Mouse (Mus musculus) lung, adult 2 months (tissue): Measurements from ENCODE around the gene Sema4g.

Experiments used
- CTCF ChIP-seq: fragments of 200-500 bp; IDR thresholded peaks from 2 replicates; pipeline ENCODE4 v1.5.1; 2011; ENCODE audit warnings: mild to moderate bottlenecking, low read length, control low read depth; ENCODE audit not compliant: insufficient read depth
- POLR2A ChIP-seq: fragments of 200-500 bp; IDR thresholded peaks from 2 replicates; pipeline ENCODE4 v1.6.1; 2011; ENCODE audit warnings: low read depth, mild to moderate bottlenecking, control low read depth, low read length, borderline replicate concordance; ENCODE audit errors: extremely low read depth

DNA sequence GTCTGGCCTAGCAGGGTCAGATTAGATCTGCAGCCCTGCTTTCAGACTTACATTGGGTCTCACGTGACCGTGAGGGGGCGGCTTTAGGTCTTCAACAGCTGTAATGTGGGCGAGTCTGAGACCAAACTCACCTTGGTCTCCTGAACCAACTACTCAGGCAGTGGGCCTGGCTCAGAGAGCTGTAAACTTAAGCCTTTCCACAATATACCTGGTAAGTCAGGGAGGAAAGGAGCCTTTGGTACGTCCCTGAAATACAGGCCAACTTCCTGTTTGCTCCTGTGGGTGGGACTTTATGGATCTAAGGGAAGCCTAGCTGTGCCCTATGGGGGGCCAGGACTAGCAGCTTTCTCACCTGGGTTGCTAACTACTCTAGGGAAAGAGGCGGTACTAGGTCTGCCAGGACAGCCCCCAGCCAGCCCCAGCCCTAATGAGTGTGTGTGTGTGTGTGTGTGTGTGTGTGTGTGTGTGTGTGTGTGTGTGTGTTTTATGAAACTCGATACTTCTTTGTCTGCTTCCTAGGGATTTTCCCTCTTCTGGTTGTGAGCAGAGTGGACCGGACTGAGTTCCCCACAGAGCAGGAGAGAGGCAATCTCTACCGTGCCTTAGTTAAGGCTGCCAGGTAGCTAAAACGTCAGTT lies 25.6 kb downstream of the Sema4g start, which contains the start of gene Lzts2:
- TF ChIP-seq POLR2A (no peak), CTCF (no peak)
